Mouse (Mus musculus) bone marrow, adult 2 months (tissue): Measurements from ENCODE around the gene Nphp3.

Experiments
- CTCF ChIP-seq: fragments of 200-500 bp; IDR thresholded peaks from 2 replicates; pipeline ENCODE4 v1.5.1; 2011; ENCODE audit warnings: low read length, control low read depth; ENCODE audit not compliant: control insufficient read depth, insufficient read depth
- POLR2A ChIP-seq: fragments of 200-500 bp; IDR thresholded peaks from 2 replicates; pipeline ENCODE4 v1.6.1; 2011; ENCODE audit warnings: low read depth, mild to moderate bottlenecking, control low read depth, low read length, borderline replicate concordance; ENCODE audit not compliant: control insufficient read depth

DNA sequence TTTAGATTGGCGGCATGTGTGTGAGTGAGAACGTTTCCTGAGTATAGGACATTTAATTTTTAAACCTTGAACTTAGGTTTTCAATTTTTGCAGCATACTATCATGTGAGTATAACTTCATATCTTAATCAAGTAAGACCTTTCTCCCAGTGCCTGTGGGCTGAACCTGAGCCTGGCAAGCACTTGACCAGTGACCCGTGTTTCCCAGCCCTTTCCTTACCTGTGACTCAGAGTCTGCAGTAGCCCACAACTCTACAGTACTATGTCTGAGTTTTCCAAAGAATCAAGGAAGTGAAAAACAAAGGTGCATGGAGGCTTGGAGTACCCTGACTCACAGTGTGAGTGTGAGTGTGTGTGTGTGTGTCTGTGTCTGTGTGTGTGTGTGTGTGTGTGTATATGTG, 77.7 kb downstream of the Nphp3 start:
- TF ChIP-seq CTCF (no peak), POLR2A (no peak)
